Mouse (Mus musculus) thymus, adult 18-20 months (tissue): ENCODE measurements around the gene Fam187b.

Experiments used
- DNase-seq, 2 experiments: peaks; one replicate each; pipeline ENCODE4 v3.0.0; 2022; ENCODE audit warnings: mixed read lengths in 2 of 2

Gene Fam187b

DNA sequence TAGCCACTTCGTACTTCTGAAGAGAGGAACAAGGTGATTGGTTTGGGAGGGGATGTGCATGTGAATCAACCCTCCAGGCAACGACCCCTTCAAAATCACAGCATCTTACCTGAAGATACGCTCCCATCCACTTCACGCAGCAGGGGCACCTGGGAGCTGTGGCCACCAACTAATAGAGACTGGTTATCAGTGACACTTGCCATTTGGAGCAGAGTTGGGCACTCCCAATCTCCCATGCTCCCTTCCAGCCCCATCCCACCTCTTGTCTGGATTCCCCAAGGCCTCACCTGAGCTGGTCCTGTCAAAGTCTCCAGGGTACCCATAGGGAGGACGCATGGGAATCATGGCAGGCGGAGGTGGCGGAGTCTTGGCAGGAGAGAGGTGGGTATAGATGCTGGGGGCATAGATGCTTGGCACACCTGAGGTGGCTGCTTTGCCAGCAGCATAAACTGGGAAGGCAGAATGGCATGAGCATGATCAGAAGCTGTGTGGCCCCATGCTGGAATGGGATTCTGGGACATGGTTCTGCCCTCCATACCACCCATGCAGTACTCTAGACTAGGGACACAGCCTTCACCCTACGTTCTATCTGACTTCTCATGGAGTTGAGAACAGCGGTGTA is 14.6 kb upstream of the Fam187b start:
- no peak for DNase-seq

DNA sequence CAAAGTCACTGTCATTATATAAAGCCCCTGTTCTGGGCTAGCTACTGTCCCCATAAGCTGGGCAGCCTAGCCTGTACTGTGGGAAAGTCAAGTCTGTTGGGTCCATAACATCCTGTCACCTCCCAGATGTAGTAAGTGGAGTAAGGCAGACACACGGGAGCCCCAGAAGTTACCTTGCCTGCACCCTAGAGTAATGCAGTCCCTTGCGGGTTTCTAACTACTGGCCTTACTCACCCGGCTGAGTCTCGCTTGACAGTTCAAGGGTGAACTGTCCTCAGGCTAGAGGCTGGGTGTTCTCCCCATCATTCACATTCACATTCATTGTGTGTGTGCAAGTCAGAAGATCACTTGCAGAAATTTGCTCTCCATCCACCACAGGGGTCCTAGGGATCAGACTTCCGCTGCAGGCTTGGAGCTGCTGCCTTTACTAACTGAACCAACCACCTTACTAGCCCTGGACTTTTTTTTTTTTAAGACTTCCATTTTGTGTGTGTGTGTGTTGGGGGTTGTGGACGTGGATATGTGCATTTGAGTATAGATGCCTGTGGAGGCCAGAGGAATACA is 13.7 kb upstream of the Fam187b start:
- DNase-seq: no peak

DNA sequence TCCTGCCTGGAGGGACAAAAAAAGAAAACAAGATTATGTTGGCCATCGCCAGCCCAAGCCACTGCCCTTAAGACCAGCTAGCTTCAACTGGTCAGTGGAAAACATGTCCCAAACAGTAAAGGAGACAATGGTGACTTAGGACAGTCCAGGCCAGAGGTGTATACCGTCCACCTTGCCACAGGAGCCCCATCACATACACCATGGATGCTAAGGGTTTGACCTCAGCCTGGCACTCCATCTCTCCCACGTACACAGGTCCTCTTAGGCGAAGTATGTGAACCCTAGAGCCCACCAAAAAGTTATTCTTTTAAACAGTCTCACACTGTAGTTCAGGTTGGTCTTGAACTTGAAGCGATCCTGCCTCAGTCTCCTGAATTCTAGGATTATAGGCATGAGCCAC is 10.7 kb upstream of the Fam187b start:
- DNase-seq: no peak

DNA sequence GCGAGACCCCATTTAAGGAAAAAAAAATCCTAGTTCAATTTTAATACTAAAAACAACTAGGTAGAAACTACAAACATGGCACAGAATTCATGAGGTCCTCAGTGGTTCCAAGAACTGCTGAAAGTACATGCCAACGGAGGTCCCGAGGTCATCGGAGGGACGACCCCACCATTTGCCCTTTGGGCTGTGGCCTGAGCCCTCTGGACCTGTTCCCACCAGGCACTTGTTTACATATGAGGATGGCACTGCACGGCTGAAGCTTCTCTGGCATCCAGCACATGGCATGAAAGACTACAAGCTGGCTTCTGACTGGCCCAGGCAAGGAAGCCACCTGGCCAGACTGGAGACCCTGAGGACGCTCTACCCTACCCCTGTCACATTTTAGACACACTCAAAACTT is 9.2 kb upstream of the Fam187b start:
- no peak for DNase-seq

DNA sequence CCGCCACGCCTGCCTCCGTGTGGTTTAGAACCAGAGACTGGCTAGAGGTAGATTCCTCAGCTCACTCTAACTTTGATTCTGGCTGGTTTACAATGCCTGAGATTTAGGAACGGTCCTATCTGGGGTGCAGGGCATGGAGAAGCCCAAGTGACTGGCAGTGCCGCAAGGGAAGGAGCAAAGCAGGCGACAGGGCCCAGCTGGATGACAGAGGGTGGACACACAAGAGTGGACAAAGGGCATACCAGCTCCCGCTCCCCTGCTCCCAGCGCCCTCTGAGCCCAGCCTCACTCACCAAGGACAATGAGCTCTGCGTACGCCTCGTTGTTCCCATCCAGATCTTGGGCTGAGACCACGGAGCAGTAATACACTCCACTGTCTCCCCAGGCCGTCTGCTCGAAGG is 7.9 kb upstream of the Fam187b start:
- DNase-seq: no peak

DNA sequence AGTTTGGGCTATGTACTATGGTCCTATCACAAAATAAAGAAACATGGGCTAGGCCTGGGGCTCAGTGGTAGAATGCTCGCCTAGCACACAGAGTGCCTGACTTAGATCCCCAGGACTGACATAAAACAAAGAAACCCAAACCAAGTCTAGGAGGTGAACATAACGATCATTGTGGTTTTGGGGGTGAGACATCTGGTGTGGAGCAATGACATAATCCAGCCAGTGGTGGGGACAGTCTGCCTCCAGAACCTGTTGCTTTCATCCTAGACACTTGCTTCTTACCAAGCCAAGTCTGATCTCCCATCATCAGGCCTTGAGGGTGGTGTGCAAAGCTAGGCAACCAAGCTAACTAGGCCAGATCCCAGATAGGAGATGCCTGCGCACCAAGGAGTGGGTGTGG is 6.9 kb upstream of the Fam187b start:
- no peak for DNase-seq

DNA sequence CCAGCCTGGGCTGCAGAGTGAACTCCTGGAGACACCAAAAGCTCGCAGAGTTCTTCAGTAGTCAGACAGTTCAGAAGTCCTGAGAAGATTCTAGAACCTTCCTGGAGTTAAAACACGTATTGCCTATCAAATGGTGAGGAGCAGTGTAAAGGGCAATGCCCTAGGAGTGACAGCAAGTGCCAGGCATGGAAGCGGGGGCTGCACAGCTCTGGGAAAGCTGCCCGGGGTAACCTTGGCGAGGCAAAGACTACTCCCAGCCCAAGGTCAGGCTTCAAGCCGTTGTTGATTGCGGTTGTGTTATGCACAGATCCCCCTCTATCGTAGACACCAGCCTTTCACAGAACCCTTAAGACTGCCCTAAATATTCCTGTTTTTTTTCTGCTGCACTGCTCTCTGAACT is 5.0 kb upstream of the Fam187b start:
- no peak for DNase-seq

DNA sequence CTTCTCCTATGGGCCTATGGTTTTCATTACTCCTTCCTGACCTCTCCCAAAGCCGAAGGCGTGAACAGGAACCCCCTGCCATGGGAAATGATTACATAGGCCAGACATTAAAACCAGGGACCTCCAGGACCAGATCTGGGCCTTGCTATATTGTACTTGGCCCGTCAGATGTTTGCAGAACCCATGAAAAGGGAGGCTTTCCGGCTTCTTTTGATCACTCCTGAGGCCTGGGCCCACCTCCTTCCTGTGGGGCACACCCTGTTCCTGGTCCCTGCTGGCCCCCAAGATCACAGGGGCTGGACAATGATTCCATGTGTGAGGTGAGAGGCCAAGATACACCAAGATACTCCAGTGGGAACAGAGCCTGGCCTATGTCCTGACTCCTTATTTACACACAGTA is 4.4 kb upstream of the Fam187b start:
- no peak for DNase-seq

DNA sequence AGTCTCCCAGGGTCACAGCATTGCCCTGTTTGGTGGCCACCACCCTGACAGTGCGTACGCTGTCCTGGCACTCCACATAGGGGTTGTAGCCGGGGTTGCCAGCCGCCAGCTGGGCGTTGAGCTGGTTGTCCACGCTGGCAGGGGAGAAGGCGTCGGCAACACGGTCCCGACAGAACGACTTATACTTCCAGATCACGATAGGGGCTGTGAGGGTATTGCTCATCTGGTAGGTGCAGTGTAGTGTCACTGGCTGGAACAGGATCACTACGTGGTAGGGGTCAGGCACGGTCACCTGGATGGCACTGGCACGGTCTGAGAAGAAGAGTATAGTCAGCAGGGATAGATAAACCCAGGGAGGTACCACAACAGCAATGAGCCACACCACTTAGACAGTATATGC is 1.7 kb upstream of the Fam187b start:
- DNase-seq: no peak

DNA sequence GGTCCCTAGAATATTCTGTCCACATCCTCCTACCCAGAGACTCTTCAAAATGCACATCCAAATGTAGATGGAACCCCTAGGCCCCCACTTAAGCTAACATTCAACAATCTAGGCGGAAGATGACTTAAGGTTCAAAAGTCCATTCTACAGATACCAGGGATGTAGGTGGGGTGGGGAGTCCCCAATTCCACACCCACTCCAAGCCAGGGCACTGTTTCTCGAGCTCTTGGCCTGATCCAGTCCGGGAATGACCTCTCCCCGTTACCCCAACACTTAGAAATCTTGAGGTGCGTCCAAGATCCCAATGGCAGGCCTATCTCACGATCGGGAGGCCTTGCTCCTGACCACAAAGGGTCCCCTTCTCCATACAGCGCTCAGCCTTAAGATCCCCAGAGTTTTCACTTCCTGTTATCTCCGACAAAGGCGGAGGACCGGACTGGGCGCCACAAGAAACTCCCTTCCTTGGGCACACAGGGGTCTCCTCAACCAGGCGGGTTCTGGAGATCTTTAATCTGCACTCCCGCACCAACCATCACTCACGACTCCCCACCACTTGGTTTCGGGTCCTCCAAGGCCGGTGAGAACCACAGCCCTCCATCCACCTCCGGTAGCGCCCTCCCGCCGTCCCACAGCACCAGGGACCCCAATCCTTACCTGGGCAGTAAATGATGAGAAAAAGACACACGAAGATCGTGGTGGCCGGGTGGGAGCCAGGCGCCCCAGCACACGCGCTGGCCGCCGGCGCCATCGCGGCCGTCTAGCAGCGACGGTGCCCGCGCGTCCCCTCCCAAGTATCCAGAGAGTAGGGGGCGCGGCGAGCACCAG is 952 bp upstream of the Fam187b start:
- DNase-seq: no peak

DNA sequence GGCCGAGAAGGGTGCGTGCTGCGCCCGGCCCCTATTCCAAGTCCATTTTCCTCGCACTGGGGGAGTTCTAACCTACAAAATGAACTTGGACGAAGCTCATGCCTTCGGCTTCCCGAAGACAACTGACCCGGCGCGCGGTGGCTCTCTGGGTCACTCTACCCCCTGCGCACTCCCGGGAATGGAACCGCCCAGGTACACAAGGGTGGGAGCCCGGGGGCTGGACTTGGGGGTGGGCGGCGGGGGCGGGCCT is 414 bp upstream of the Fam187b start, which contains the start of gene Lsr:
TSS of gene Lsr (minus strand) at position 214 of the 250 bp plus-strand sequence.
- peak in 1 of 2 experiments; percentile 14 for DNase-seq

DNA sequence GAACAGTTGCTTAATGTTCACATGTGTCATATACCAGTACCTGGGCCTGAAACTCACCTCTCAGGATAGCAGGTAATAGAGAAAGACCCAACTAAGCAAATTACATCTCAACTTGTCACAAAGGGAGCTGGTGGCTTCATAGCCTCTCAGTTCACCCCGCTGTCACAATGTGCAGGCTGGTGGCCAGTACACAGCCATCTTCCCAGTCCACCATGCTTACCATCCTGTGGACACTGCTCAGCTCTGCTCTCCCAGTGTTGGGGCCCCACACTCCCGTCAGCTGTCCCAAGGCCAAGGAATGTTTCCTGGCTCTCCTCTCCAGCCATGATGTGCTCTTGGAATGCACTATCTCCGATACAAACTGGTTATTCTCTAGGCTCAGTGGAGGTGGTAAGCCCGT is 8.1 kb downstream of the Fam187b start:
- DNase-seq: no peak

DNA sequence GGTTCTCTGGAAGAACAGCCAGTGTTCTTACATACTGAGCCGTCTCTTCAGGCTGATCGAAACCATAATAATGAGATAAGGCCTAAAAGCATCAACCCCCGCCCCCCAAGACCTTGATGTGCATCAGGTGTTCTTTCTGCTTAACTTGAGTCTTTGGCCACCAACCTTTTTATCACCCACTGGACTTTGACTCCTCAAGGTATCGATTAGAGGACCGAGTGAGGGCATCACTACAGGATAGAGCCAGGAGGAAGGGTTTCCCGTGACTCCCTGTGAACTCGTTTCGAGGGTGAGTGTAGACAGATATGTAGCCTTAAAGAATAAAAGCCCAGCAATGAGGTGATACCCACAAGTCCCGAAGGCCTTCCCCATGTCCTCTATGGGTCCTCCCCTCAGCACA is 11.8 kb downstream of the Fam187b start:
- DNase-seq: no peak

DNA sequence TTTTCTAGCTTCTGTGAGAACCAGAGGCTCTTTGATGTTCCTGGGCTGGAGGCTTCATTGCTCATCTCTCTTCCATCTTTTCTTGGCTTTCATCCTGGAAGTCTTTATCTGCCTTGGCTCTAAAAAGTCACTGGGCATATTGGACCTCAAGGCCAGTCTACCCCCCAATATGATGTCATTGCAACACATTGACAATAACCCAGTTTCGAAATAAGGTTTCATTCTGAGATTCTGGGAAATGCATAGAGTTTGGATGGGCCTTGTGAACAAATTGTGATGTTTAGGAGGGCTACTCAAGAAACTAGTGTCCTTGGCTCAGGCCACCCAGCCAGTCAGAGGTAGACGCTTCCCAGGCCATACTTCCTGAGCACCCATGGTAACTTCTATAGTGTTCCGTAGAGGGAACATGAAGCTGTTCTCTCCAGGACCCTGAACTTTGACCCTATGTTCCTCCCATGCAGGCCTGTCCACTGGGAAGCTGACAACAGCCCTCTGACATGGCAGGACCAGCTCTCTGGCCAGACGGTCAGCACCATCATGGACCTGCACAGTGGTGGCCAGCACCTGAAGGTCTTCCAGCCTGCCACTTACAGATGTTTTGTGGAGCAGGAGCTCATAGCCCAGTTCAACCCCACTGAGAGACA is 15.1 kb downstream of the Fam187b start:
- no peak for DNase-seq

DNA sequence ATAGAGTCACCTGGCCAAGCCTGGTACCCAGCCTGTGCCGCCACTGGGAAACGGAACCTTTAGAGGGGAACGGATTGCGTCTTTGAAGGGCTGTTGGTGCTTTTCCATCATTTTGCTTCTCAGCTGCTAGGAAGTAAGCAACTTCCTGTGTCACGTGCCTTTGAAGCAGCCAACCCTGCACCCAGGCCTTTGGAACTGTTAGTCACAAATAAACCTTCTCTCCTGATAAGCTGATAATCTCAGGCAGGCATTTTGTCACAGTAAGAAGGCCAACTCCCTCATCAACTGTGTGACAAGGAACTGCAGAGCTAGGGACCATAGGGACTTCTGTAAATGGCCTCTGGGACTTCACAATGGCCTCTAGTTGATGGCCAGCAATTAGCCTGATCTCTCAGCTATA is 18.6 kb downstream of the Fam187b start:
- DNase-seq: no peak

DNA sequence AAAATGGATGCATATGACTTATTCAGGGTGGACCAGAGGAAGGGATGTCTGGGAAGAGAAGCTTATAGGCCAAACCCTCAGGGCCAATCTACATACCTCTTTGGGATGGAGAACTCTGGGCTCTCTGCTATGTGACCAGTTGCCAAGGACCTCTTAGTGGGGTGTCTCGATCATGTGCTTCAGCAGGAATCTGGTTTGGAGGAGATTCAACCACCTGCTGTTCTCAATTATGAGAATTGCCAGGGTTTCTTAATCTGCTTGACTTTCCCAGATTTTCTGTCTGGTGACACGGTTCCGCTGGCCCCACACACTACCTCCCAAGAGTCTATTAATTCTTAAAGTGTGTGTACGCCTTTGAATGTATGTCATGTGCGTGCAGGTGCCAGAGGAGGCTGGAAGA is 20.4 kb downstream of the Fam187b start:
- DNase-seq: no peak

DNA sequence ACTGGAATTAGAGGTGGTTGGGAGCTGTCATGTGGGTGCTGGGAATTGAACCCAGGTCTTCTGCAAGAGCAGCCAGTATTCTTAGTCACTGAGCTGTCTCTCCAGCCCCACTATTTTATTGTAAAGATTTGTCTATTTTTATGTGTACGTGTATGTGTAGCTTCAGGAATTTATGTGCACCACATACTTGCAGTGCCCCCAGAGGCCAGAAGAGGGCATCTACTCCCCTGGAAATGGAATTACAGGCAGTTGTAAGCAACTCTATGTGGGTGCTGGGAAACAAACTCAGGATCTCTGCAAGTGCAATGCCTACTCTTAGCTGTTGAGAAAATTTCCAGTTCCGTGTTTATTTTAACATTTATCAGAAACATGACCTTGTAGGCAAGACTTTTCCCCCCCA is 22.9 kb downstream of the Fam187b start:
- no peak for DNase-seq

DNA sequence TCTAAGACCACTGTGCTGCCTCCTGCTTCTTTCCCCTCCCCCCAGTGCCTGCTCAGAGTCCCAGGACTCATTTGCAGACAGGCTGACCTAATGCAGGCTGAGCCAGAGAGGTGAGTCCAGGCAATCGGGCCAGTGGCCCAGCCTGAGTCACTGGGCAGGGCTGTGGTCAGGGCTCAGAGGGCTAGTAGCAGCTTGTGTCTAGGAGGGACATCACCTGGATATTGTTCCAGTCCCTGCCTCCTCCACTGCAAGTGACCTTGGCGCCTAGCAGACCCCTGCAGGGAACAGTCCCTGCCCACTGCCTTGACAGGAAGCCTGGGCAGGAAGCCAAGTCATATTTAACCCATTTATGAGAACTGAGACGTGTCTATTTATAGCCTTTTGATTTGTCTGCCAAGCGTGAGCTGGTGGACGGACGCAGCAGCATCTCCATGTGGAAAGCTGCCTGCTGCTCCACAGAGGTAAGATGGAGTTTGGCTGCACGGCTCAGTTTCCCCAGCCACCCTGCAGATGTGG is 27.0 kb downstream of the Fam187b start:
- DNase-seq: peak in 1 of 2 experiments; percentile 34

DNA sequence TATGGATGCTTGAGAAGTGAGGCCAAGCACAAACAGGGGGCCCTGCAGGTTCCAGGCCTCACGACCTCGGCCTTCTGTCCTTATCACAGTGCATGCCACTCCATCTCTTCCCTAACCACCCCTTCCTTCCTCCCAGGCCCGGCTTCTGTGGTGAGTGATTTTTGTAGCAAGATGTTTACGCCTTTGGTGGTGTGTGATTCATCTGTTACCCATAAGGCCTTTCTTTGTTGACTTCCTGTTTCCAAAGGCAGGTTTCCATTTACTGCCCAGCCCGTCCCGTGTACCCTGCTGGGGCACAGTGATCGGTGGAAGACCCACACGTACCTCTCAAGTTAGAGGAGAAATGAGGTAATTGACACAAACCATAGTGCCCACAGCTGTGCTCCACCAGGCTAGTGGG is 29.1 kb downstream of the Fam187b start:
- DNase-seq: peak; percentile 14 to 39

DNA sequence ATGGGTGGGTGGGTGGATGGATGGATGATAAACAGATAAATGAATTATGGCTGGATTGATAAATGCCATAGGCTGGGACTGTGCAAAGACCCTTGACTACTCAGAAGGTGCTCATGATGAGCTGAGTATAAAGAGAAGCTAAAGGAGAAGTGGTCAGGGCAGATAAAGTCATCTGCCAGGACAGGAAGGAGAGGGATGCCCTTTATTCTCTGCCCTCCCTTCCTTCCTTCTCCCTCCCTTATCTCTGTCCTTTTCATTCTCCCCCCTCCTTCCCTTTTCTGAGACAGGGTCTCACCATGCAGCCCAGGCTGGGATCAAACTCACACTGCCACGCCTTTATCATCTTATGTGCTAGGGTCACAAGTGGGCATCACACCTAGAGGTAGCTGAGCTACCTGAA is 34.2 kb downstream of the Fam187b start:
- no peak for DNase-seq

DNA sequence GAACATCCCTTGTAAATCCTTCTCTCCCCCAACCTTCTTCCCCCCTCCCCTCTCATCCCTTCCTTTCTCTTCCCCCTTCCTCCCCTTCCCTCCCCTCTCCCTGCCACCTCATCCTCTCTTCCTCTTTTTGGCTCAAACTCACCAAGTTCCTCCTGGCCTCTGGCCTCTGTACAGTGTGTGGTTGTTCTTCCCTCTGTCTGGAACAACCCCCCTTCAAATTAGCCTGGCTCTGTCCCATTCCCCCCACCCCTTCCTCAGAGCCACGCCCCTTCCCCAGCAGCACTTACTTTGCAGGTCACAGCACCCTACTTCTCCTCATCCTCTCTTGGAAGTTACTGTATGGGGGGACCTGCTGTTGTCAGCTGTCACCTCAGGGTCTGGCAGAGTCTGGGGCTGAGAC is 34.6 kb downstream of the Fam187b start:
- DNase-seq: no peak

DNA sequence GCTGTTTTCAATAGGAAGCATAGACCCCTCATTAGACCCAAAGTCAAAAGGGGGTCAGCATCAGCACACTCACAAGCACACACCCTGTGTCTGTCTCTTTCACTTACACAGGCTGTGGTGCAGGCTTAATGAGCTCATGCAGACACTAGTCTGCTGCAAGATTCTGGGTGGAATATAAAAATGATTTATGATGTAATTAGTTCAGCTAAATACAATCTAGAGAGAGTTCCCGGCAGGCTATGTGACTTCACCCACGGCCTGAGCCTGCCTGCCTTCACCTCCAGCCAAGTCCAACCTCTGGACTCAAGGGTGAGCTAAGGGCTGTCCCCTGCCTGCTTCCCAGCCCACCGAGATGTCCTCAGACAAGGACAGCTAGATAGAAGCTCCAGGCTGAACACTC is 35.3 kb downstream of the Fam187b start:
- DNase-seq: no peak

DNA sequence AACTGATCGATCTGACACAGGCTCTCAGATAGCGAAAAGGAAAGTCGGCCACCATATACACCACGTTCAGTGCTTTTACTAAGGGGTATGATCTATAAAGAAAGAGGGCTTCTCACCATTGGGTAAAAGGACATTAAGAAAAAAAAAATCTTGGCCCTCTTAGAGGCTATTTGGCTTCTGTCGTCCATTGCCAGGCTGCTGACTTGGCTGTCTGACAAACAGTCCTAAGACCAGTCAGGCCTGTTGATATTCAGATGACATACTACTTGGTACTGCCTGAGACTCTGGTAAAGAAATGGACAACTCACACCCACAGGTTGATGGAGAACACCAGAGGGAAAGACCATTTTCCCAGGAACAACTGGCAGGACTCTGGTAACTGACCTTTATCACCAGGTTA is 39.4 kb downstream of the Fam187b start:
- DNase-seq: no peak
